Mouse (Mus musculus) c-Kit-positive CD71-positive TER-119-negative erythroid progenitor cells, embryonic 14.5 days (primary cell): Measurements from ENCODE around the gene Csrp2.

ENCODE experiments used
- DNase-seq: peaks from one replicate; pipeline ENCODE4 v3.0.0-alpha.2; 2013; ENCODE audit warnings: low read depth

Csrp2 gene

DNA sequence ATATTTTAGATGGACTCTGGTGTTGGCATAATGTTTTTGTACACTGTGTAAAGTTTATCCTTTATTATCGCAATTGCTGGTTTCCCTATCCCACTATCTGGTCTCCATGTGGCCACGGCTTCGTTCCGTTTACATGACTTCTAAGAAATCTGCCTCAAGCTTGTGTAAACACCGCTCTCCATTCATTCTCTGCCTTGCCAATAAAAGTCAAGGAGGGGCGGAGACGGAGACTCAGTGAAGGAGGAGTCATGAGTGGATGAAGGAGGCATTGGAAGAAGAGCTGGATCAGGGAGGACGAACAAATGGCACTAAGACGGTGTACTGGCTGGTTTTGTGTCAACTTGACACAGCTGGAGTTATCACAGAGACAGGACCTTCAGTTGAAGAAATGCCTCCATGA lies 52.4 kb downstream of the Csrp2 start:
- DNase-seq, result no peak

DNA sequence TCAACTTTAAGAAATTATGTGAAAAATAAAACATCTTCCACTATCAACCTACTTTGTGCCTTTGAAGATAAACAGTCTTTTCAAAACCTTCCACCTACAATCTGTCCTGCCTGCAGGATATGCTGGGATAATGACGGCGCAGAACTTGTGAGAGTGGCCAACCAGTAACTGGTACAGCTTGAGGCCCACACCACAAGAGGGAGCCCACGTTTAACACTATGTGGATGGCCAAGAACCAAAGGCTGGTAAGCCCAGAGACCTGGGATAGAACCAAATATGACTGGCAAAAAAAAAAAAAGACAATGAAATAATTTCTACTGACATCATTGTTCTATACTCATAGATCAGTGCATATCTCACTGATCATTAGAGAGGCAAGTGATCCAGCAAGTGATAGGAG lies 54.9 kb downstream of the Csrp2 start:
- no peak for DNase-seq

DNA sequence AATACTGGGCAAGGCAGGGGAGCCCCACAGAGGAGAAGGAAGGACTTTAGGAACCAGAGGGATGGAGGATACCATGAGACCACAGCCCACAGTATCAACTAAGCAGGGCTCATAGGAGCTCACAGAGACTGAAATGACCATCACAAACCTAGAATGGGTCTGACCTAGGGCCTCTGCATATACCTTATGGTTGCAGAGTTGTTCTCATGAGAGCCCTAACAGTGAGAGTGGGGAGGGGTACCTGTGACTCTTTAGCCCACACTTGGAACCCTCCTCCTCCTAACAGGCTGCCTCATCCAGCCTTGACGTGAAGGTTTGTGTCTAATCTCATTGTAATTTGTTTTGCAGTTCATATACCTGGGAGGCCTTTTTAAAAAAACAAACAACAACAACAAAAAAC lies 55.3 kb downstream of the Csrp2 start:
- DNase-seq, result no peak

DNA sequence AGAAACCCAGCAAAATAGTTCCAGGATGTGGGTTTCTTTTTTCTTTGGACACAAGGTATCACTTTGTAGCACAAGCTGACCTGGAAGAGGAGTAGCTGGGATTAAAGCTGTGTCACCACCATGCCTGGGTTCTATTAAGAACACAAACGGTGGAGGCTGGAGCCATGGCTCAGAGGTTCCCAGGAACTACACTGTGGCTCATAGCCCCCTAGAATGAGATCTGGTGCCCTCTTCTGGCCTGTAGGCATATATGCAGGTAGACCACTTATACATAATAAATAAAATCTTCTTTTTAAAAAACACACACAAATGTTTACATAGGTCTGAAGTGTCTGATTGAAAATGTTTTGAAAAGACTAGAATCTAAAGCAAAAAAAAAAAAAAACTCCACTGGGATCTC lies 56.5 kb downstream of the Csrp2 start:
- no peak for DNase-seq

DNA sequence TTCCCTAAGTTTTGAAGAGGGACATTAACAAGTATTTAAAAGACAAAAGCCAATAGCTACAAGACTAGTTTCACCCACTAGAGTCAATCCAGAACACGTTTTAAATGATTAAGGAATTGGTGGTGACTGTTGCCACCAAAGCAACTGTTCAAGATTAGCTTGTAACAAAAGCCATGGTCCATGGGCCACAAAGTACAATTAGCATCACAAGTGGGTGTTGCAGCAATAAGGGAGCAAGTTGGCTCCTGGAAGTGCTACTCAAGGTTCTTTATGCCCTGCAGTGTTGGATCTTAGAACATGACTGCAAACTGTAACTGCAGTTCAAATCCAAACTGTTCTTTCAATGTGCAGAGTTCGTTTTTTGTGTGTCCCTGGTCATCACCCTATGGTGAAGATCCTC lies 57.8 kb downstream of the Csrp2 start:
- no peak for DNase-seq

DNA sequence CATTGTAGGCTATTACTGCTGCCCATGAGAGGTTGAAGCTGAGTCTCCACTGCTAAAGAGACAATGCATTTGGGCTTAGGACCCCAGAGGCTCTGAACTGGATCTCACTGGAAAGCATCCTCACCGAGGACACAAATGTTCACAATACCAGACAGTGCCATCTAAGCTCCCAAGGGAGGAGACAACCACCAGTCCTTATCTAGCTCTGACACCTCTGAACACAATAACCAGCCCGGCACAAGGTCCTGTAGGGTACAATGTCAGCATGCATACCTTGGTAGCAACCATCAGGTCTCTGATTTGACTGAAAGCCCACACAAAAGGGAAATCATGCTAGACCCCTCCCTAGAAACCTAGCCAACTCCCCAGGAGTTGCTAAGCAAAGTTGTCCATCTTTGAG lies 59.8 kb downstream of the Csrp2 start:
- DNase-seq, result no peak

DNA sequence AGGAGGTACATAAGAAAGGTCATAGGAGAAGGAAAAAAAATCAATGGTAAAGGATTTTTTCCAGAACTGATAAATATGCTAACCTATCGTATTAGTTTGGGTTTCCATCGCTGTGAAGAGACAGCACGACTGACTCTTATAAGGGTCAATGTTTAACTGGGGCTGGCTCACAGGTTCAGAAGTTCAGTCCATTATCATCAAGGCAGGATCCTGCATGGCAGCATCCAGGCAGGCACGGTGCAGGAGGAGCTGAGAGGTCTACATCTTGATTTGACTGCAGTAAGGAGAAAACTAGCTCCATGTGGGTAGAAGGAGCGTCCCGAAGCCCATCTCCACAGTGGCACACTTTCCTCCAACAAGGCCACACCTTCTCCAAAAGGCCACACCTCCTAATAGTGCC lies 60.9 kb downstream of the Csrp2 start:
- no peak for DNase-seq

DNA sequence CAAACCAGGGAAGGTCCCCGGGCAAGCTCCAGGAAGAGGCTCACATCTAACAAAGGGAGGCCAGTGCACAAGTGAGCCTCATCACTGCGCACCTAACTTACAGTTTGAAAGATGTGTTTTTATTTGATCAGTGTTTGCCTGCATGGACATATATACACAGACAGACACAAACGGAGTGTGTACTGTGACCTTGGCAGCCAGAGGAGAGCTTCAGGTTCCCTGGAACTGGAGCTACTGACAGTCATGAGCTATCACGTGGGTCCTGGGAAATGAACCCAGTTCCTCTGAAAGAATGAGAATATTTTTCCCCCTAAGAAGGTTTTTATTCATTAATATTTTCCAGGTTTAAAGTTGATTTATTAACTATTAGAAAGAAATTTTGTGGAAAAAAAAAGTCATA lies 63.2 kb downstream of the Csrp2 start:
- no peak for DNase-seq

DNA sequence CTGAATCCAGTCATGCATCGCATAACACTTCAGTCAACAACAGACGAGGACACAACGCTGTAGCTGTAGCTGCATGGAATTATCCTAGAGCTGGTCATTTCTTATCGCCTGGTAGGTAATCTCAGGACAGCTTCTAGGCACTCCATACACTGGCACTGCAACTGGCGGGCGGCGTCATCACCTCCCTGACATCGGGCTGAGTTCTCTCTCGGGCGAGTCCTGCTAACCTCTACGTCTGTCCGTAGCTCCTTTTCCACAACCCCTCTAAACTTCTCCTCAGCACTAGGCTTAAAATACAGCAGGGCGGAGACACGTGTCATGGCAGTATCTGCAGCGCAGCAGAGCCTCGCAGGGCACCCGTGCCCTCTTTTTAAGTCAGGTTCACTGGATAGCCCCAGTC lies 67.1 kb downstream of the Csrp2 start:
- DNase-seq, result no peak
